Mouse (Mus musculus) embryonic facial prominence, embryonic 15.5 days (tissue): Measurements from ENCODE around the gene Btd. TPM values are rescaled to one million over a fixed set of nuclear protein-coding genes. Genes with fewer than 3 reads are reported as not detected.
"Not testable (repeated sequence)": the region's sequence is repeated elsewhere in the genome, so short reads cannot be mapped to it uniquely, and the experiment has no call there.

Source experiments
- ATAC-seq: fragments of 200-750 bp; cut with Nextera tagmentation; 2 replicates; pipeline ENCODE4 v1.8.0; 2017; ENCODE audit warnings: low read depth, moderate TSS enrichment; ENCODE audit not compliant: insufficient number of reproducible peaks, low FRiP score, low TSS enrichment
- H3K27ac ChIP-seq: fragments of 300-500 bp; sonication (generic); replicated peaks from 2 replicates; pipeline ENCODE4 v1.5.1; 2015; ENCODE audit warnings: mild to moderate bottlenecking, inconsistent platforms
- H3K27me3 ChIP-seq: fragments of 300-500 bp; sonication (generic); 2 replicates; pipeline ENCODE4 v1.6.1; 2015; ENCODE audit warnings: inconsistent platforms
- H3K36me3 ChIP-seq: fragments of 300-500 bp; sonication (generic); 2 replicates; pipeline ENCODE4 v1.6.1; 2015; ENCODE audit warnings: mild to moderate bottlenecking, inconsistent platforms
- H3K4me1 ChIP-seq: fragments of 300-500 bp; sonication (generic); 2 replicates; pipeline ENCODE4 v1.6.1; 2015; ENCODE audit warnings: inconsistent platforms
- H3K4me2 ChIP-seq: fragments of 300-500 bp; sonication (generic); replicated peaks from 2 replicates; pipeline ENCODE4 v1.6.1; 2015; ENCODE audit warnings: mild to moderate bottlenecking, inconsistent platforms
- H3K4me3 ChIP-seq: fragments of 300-500 bp; sonication (generic); replicated peaks from 2 replicates; pipeline ENCODE4 v1.5.1; 2015; ENCODE audit warnings: mild to moderate bottlenecking, inconsistent platforms
- H3K9ac ChIP-seq: fragments of 300-500 bp; sonication (generic); 2 replicates; pipeline ENCODE4 v1.6.1; 2015; ENCODE audit warnings: inconsistent platforms
- H3K9me3 ChIP-seq: fragments of 300-500 bp; sonication (generic); replicated peaks from 2 replicates; pipeline ENCODE4 v1.6.1; 2016; ENCODE audit warnings: inconsistent platforms
- WGBS: fragments of 180-500 bp; shearing (Covaris S2); methylation state at CpG from one replicate; pipeline ENCODE4 v1.1.7; 2015; 5-methylcytosine and 5-hydroxymethylcytosine counted together
- polyA plus RNA-seq: library from polyadenylated mRNA; unstranded; fragments of >200 nt; fragmentation: Nextera tagmentation; extraction: Ambion mirVana; gene quantifications from 2 replicates; pipeline ENCODE4 v1.2.1, GENCODE M21; 2015

Btd gene
- polyA plus RNA-seq = 33.5 and 33.7 TPM in 2 replicates

DNA sequence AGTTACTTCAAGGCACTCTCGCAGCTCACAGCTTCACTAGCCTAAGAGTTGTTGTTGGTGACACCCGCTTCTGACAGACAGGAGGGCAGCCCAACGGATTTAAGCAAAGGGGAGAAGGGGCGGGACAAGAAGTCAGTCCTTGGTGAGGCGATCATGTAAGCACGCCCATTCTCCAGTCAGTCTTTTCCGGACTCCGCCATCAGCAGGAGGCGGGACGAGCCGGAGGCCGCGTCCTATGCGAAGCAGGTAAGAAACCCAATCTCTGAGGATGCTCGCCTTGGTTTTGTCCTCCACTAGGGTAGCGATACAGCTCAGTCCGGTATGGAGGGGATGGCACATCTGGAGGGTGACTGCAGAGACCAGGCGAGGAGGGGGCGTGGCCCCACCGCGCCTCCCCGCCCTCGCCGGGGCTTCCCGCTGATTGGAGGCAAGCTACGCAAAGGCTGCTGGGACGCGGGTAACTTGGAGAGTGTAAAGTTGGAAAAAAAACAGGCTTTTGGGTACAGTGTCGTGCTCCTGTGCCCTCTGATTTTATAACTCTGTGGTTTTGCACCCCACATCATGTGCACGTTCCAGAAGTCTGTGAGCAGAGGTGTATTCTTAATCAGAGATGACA, at the start of gene Btd, which contains the start of gene Hacl1:
Btd (plus strand) TSS at position 139 of the 616 bp plus-strand sequence.
Hacl1 (minus strand) TSS at position 397 of the 616 bp plus-strand sequence.
- H3K9ac ChIP-seq = peak within 1 kb of the TSS; percentile 67
- no peaks in the 10 kb centered on the region for H3K36me3 ChIP-seq
- peak within 1 kb of the TSS; percentile 87 for H3K4me2 ChIP-seq
- H3K4me1 ChIP-seq = peaks cover 14% of the 10 kb centered on the region
- H3K27me3 ChIP-seq = no peaks in the 10 kb centered on the region
- H3K4me3 ChIP-seq = peak within 1 kb of the TSS; percentile 87
- H3K27ac ChIP-seq = peak within 1 kb of the TSS; percentile 93
- WGBS = 0% methylated on average over 30 of the region's 30 CpGs
- H3K9me3 ChIP-seq = no peaks in the 10 kb centered on the region
- peak; percentile 98 for ATAC-seq

DNA sequence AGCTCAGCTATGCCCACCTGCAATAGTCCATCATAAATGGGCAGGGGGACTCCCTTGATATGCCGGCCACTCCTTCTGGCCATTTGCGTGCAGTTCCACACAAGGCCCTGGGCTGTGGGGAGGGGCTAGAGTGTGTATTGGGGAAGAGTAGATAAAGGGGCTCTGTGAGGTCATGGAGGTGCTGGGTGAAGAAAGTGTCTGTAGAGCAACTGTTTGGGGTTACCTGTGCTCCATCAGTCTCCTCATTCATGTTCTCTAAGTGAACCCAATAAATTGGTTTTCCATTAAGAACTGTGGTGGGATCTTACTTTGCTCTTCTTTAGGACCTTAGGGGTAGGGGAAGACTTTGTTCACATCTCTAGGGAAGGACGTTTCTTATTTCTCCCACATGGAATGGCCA, 49.6 kb upstream of the Btd start, which contains the start of gene Colq:
Colq (minus strand) TSS at position 101 of the 400 bp plus-strand sequence.
- Histone ChIP-seq H3K36me3 (no peaks in the 10 kb centered on the region), H3K4me3 (no peak within 1 kb of the TSS), H3K4me2 (no peak within 1 kb of the TSS), H3K27ac (no peak within 1 kb of the TSS), H3K27me3 (no peaks in the 10 kb centered on the region), H3K9me3 (no peaks in the 10 kb centered on the region), H3K9ac (no peak within 1 kb of the TSS), H3K4me1 (no peaks in the 10 kb centered on the region)
- 79% methylated on average over 3 of the region's 3 CpGs for WGBS
- no peak for ATAC-seq

DNA sequence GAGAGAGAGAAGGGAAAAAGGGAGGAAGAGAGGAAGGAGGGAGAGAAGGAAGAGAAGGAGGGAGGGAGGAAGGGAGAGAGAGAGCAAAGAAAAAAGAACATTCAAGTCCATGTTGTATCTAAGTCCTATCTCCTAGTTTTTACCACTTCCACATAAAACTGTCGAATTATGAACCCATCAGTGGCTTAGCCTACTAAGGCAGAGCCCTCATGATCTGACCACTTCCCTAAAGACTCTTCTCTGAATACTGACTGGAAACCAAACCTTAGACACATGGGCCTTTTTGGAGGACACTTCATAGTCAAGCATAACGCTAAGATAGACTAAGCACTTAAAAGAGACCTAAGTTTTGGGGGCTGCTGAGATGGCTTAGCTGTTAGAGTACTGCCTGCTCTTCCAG, 47.8 kb upstream of the Btd start:
- Histone ChIP-seq H3K4me1 (no peaks in the 10 kb centered on the region), H3K4me3 (no peak overlapping the region), H3K4me2 (no peak overlapping the region), H3K9ac (no peak overlapping the region), H3K27me3 (no peaks in the 10 kb centered on the region), H3K9me3 (no peaks in the 10 kb centered on the region), H3K27ac (no peak overlapping the region), H3K36me3 (no peaks in the 10 kb centered on the region)
- no peak for ATAC-seq
- 65% methylated on average over 2 of the region's 2 CpGs for WGBS

DNA sequence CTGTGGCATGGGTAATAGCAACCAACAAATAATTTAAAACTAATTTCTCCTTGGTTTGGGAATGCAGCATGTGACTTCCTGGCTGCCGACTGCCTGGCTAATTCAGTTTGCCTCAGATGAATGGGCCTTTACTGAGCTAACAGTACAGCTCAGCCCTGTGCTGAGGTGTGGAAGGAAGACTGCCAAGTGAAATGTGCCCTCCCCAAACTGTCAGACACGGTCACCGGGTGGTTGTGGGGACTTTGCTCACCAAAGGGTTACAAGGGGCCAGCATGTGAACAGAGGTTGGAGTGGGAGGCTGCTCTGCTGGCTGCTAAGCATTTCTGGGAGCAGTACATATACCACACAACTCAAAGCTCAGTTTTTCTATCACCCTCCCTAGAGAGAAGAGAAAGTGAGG, 46.1 kb upstream of the Btd start:
- no peaks in the 10 kb centered on the region for H3K4me1 ChIP-seq
- H3K27me3 ChIP-seq = no peaks in the 10 kb centered on the region
- no peak overlapping the region for H3K9ac ChIP-seq
- peak; percentile 51 for ATAC-seq
- no peak overlapping the region for H3K4me2 ChIP-seq
- H3K36me3 ChIP-seq = no peaks in the 10 kb centered on the region
- H3K4me3 ChIP-seq = no peak overlapping the region
- no peak overlapping the region for H3K27ac ChIP-seq
- WGBS = 63% methylated on average over 3 of the region's 3 CpGs
- H3K9me3 ChIP-seq = no peaks in the 10 kb centered on the region

DNA sequence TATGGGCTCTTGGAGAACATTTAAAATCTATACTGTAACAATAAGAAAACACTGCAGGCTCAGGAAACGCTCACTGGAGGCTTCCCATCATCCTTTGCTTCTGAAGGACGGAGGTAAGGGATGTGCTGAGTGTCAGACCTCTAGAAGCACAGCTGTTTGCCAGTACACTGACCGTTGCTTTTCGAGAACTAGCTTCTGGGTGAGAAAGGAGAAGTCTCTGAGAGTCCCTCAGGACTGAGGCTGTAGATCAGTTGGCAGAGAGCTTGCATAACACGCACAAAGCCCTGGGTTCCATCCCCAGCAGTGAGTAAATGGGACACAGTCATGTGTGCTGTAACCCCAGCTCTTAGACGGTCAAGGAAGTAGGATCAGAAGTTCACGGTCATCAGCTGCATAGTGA, 44.4 kb upstream of the Btd start:
- Histone ChIP-seq H3K36me3 (no peaks in the 10 kb centered on the region), H3K4me3 (no peak overlapping the region), H3K9ac (no peak overlapping the region), H3K9me3 (no peaks in the 10 kb centered on the region), H3K27ac (no peak overlapping the region), H3K4me1 (no peaks in the 10 kb centered on the region), H3K4me2 (no peak overlapping the region), H3K27me3 (no peaks in the 10 kb centered on the region)
- WGBS = 71% methylated on average over 7 of the region's 7 CpGs
- ATAC-seq = no peak

DNA sequence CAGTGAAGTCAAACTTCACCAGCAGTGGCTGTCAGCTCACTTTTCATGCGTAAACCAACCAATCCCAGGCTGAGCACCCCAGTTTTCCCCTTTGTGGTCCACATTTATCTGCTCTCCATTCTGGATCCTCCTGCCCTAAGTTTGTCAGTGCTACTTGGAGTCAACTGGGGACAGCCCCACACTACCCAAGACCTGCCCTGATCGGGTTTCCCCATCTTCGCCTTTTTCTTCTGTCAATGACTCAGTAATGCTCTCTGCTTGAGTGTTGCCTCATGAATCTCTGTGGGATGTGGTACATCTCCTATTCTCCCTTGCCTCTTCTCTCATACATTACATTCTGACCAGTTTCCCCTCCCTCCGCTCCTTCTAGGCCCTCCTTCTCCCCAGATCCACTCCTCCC, 43.4 kb upstream of the Btd start:
- Histone ChIP-seq H3K27ac (no peak overlapping the region), H3K9ac (no peak overlapping the region), H3K4me2 (no peak overlapping the region), H3K27me3 (no peaks in the 10 kb centered on the region), H3K9me3 (no peaks in the 10 kb centered on the region), H3K4me3 (no peak overlapping the region), H3K4me1 (no peaks in the 10 kb centered on the region), H3K36me3 (no peaks in the 10 kb centered on the region)
- WGBS = 94% methylated on average over 4 of the region's 4 CpGs
- ATAC-seq = no peak

DNA sequence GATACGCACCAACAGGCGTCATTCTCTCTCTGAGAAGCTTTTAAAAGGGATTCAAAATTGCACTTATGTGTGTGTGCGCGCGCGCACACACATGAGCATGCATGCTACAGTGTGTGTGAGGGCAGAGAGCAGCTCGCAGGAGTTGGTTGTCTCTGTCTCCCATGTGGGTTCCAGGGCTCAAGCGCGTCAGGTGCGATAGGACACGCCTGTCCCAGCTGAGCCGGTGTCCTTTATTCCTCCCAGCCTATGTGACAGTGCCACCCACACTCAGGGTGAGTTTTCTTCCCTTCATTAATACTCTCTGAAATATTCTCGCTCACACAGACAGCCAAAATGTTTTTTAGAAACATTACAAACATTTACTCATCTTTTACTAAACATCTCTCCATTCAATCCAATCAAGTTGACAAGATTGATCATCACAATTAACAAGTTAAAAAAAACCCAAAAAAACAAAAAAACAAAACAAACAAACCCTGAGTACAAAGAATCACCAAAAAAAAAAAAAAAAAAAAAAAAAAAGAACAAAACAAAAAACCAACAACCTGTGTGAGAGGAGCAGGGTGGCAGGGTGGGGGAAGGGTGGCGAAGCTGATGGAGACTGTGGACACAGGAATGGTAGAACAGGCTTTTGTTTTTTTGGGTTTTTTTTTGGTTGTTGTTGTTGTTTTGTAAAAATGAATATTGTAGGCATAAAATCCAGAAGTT, 38.8 kb upstream of the Btd start:
- no peak overlapping the region for H3K9ac ChIP-seq
- no peak overlapping the region for H3K27ac ChIP-seq
- no peaks in the 10 kb centered on the region for H3K9me3 ChIP-seq
- no peak overlapping the region for H3K4me2 ChIP-seq
- no peaks in the 10 kb centered on the region for H3K4me1 ChIP-seq
- H3K36me3 ChIP-seq = no peaks in the 10 kb centered on the region
- WGBS = 88% methylated on average over 14 of the region's 14 CpGs
- no peaks in the 10 kb centered on the region for H3K27me3 ChIP-seq
- H3K4me3 ChIP-seq = no peak overlapping the region
- ATAC-seq = no peak

DNA sequence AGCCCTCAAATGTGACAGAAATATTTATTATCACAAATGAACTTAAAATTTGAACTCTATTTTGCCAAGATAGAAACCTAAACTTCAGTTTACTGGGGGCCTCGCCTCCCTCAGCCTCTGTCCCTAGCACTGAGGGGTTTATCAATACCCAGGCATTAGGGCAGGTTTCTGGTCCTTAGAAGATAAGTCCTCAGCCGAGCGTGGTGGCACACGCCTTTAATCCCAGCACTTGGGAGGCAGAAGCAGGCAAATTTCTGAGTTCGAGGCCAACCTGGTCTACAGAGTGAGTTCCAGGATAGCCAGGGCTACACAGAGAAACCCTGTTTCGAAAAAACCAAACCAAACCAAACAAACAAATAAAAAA, 38.2 kb upstream of the Btd start:
- 83% methylated on average over 6 of the region's 6 CpGs for WGBS
- not testable (repeated sequence) for H3K4me2 ChIP-seq, H3K4me1 ChIP-seq, ATAC-seq, H3K36me3 ChIP-seq, H3K27me3 ChIP-seq, H3K4me3 ChIP-seq, H3K9ac ChIP-seq, H3K9me3 ChIP-seq, H3K27ac ChIP-seq

DNA sequence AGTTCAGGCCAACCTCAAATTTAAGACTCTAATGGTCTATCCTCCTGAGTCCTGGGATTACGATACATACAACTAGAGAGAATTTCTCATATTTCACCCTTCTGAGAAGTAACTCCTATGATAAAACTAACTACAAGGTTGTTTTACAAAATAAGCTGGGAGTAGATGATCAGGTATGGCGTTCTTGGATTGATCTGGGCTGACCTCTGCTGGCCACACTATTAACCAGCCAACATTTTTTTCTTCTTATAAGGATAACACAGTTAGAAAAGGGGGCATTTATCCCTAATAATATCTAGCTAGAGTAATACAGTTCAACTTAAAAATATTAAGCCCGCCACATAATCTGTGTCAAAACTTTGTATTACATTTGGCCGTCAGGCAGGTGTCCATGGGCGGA, 35.9 kb upstream of the Btd start:
- Histone ChIP-seq H3K9ac (no peak overlapping the region), H3K9me3 (no peaks in the 10 kb centered on the region), H3K4me1 (no peaks in the 10 kb centered on the region), H3K36me3 (no peaks in the 10 kb centered on the region), H3K27me3 (no peaks in the 10 kb centered on the region), H3K4me3 (no peak overlapping the region), H3K4me2 (no peak overlapping the region), H3K27ac (no peak overlapping the region)
- WGBS = 74% methylated on average over 5 of the region's 5 CpGs
- ATAC-seq = no peak

DNA sequence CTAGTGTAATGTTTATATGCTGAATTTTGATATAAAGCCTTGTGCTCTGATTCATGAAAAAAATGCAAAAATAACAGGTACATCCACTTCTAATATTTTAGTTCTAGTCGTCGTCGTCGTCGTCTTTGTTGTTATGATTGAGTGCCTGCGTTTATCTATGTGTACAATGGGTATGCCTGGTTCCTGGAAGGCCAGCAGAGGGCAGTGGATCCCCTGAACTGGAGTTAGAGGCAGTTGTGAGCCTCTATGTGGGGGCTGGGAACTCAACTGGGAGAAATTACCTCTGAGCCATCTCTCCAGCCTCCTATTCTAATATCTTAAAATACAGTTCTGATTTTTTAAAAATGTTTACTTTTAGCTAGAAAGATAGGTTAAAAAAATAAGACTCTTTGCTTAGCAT, 35.3 kb upstream of the Btd start:
- H3K4me3 ChIP-seq = no peak overlapping the region
- H3K36me3 ChIP-seq = no peaks in the 10 kb centered on the region
- WGBS = 61% methylated on average over 6 of the region's 6 CpGs
- no peaks in the 10 kb centered on the region for H3K4me1 ChIP-seq
- H3K27ac ChIP-seq = no peak overlapping the region
- no peak for ATAC-seq
- no peak overlapping the region for H3K9ac ChIP-seq
- no peaks in the 10 kb centered on the region for H3K9me3 ChIP-seq
- H3K27me3 ChIP-seq = no peaks in the 10 kb centered on the region
- H3K4me2 ChIP-seq = no peak overlapping the region

DNA sequence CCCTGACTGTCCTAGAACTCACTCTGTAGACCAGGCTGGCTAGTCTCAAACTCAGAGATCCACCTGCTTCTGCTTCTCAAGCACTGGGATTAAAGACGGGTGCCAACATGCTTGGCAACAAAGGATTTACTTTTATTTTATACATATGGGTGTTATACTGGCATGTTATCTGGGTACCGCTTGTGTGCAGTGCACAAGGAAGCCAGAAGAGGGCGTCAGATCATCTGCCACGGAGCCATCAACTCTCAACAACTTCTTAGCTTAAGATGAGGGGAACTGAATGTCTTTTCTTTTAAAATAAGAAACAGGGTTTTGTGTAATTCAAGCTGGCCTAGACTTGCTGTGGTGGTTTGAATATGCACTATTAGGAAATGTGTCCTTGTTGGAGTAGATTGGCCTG, 28.8 kb upstream of the Btd start:
- Histone ChIP-seq H3K36me3 (no peaks in the 10 kb centered on the region), H3K27me3 (no peaks in the 10 kb centered on the region), H3K27ac (no peak overlapping the region), H3K4me2 (no peak overlapping the region), H3K4me3 (no peak overlapping the region), H3K9me3 (no peaks in the 10 kb centered on the region), H3K4me1 (no peaks in the 10 kb centered on the region), H3K9ac (no peak overlapping the region)
- WGBS = 64% methylated on average over 4 of the region's 4 CpGs
- no peak for ATAC-seq

DNA sequence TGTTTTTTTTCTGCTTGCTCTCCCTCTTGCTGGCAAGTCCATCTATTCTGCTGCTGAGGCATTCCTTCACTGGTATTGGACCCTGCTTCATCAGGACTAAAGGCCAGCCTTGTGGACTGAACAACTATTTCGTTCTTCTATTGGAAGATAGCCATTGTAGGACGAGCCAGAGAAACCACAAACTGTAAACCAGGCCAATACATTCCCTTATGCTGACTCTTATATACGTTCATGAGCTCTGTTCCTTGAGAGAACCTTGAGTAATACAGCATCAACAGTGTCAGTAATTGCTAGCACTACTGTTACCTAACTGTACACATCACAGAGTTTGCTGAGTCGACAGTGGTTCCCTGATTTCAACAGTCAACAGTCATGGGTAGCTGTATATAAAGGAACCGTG, 27.2 kb upstream of the Btd start:
- Histone ChIP-seq H3K4me1 (no peaks in the 10 kb centered on the region), H3K4me3 (no peak overlapping the region), H3K27me3 (no peaks in the 10 kb centered on the region), H3K4me2 (no peak overlapping the region), H3K9me3 (no peaks in the 10 kb centered on the region), H3K27ac (no peak overlapping the region), H3K36me3 (no peaks in the 10 kb centered on the region), H3K9ac (no peak overlapping the region)
- 72% methylated on average over 5 of the region's 5 CpGs for WGBS
- no peak for ATAC-seq
